Mouse (Mus musculus): ENCODE results near the gene Dynlt1b. TPM values are rescaled to one million over a fixed set of nuclear protein-coding genes. Genes with fewer than 3 reads are reported as not detected.
"Not testable (repeated sequence)": the region's sequence is repeated elsewhere in the genome, so short reads cannot be mapped to it uniquely, and the experiment has no call there.

Dynlt1b gene
- polyA plus RNA-seq (2014; fragmentation: Nextera tagmentation; extraction: Ambion mirVana) = 468 and 486 TPM in 2 replicates

GRCm38 (mm10) chr17:6429945-6430344, at the start of gene Dynlt1b:
Gene Dynlt1b (plus strand): TSS chr17:6430112.
- H3K4me3 ChIP-seq (ENCODE audit: low read depth, low read length) = peak within 1 kb of the TSS; percentile 44
- not testable (repeated sequence) for H3K36me3 ChIP-seq (ENCODE audit: control insufficient read depth, insufficient read depth, low read length); H3K27me3 ChIP-seq (ENCODE audit: control insufficient read depth, insufficient read depth, low read length); H3K27ac ChIP-seq (ENCODE audit: low read depth, low read length); H3K9me3 ChIP-seq (replicated peaks; ENCODE audit: control insufficient read depth, low read length); H3K4me1 ChIP-seq (ENCODE audit: control insufficient read depth, insufficient read depth, low read length)
- H3K4me2 ChIP-seq = peak within 1 kb of the TSS; percentile 48
- WGBS (ENCODE audit: insufficient replicate concordance) = under 1% methylated on average over 27 of the region's 27 CpGs
- H3K9ac ChIP-seq (ENCODE audit: low read depth, low read length) = peak within 1 kb of the TSS; percentile 66
- peak; percentile 97 for ATAC-seq (replicated peaks; ENCODE audit: insufficient number of reproducible peaks, low FRiP score, low TSS enrichment)

GRCm38 (mm10) chr17:6380182-6380841, 49.6 kb upstream of the Dynlt1b start:
- not testable (repeated sequence) for H3K4me3 ChIP-seq (ENCODE audit: low read depth, low read length); H3K4me2 ChIP-seq; ATAC-seq (replicated peaks; ENCODE audit: insufficient number of reproducible peaks, low FRiP score, low TSS enrichment); H3K9ac ChIP-seq (ENCODE audit: low read depth, low read length); H3K4me1 ChIP-seq (ENCODE audit: control insufficient read depth, insufficient read depth, low read length); H3K36me3 ChIP-seq (ENCODE audit: control insufficient read depth, insufficient read depth, low read length); H3K9me3 ChIP-seq (replicated peaks; ENCODE audit: control insufficient read depth, low read length); H3K27me3 ChIP-seq (ENCODE audit: control insufficient read depth, insufficient read depth, low read length); H3K27ac ChIP-seq (ENCODE audit: low read depth, low read length)
- WGBS (ENCODE audit: insufficient replicate concordance) = 88% methylated on average over 1 of the region's 8 CpGs

GRCm38 (mm10) chr17:6381071-6381682, 48.7 kb upstream of the Dynlt1b start:
- H3K9me3 ChIP-seq (replicated peaks; ENCODE audit: control insufficient read depth, low read length); H3K9ac ChIP-seq (ENCODE audit: low read depth, low read length); H3K36me3 ChIP-seq (ENCODE audit: control insufficient read depth, insufficient read depth, low read length); H3K4me2 ChIP-seq; H3K4me3 ChIP-seq (ENCODE audit: low read depth, low read length); H3K27me3 ChIP-seq (ENCODE audit: control insufficient read depth, insufficient read depth, low read length); H3K27ac ChIP-seq (ENCODE audit: low read depth, low read length); H3K4me1 ChIP-seq (ENCODE audit: control insufficient read depth, insufficient read depth, low read length): not testable (repeated sequence)
- no CpG with 5 or more reads among the region's 8 CpGs for WGBS (ENCODE audit: insufficient replicate concordance)
- 0 out of 2 replicates have a peak, but pooled peaks have one; percentile 46 for ATAC-seq (replicated peaks; ENCODE audit: insufficient number of reproducible peaks, low FRiP score, low TSS enrichment)

GRCm38 (mm10) chr17:6386927-6387326, 43.0 kb upstream of the Dynlt1b start:
- not testable (repeated sequence) for H3K36me3 ChIP-seq (ENCODE audit: control insufficient read depth, insufficient read depth, low read length); H3K9ac ChIP-seq (ENCODE audit: low read depth, low read length); H3K27me3 ChIP-seq (ENCODE audit: control insufficient read depth, insufficient read depth, low read length); H3K4me3 ChIP-seq (ENCODE audit: low read depth, low read length); H3K27ac ChIP-seq (ENCODE audit: low read depth, low read length); H3K4me2 ChIP-seq; H3K9me3 ChIP-seq (replicated peaks; ENCODE audit: control insufficient read depth, low read length); H3K4me1 ChIP-seq (ENCODE audit: control insufficient read depth, insufficient read depth, low read length)
- WGBS (ENCODE audit: insufficient replicate concordance) = no CpG with 5 or more reads among the region's 4 CpGs
- peak; percentile 32 for ATAC-seq (replicated peaks; ENCODE audit: insufficient number of reproducible peaks, low FRiP score, low TSS enrichment)

- not testable (repeated sequence) for H3K9ac ChIP-seq (ENCODE audit: low read depth, low read length); ATAC-seq (replicated peaks; ENCODE audit: insufficient number of reproducible peaks, low FRiP score, low TSS enrichment)
- no CpG with 5 or more reads among the region's 9 CpGs for WGBS (ENCODE audit: insufficient replicate concordance)
Observed at GRCm38 (mm10) chr17:6387380-6387911, 42.5 kb upstream of the Dynlt1b start.

GRCm38 (mm10) chr17:6389463-6389862, 40.4 kb upstream of the Dynlt1b start:
- not testable (repeated sequence) for H3K27ac ChIP-seq (ENCODE audit: low read depth, low read length); H3K9ac ChIP-seq (ENCODE audit: low read depth, low read length); H3K4me1 ChIP-seq (ENCODE audit: control insufficient read depth, insufficient read depth, low read length); H3K9me3 ChIP-seq (replicated peaks; ENCODE audit: control insufficient read depth, low read length); H3K36me3 ChIP-seq (ENCODE audit: control insufficient read depth, insufficient read depth, low read length); H3K4me3 ChIP-seq (ENCODE audit: low read depth, low read length); H3K4me2 ChIP-seq; H3K27me3 ChIP-seq (ENCODE audit: control insufficient read depth, insufficient read depth, low read length); ATAC-seq (replicated peaks; ENCODE audit: insufficient number of reproducible peaks, low FRiP score, low TSS enrichment)
- 87% methylated on average over 2 of the region's 7 CpGs for WGBS (ENCODE audit: insufficient replicate concordance)

More at GRCm38 (mm10) chr17:6387380-6387911, 42.5 kb upstream of the Dynlt1b start:
- not testable (repeated sequence) for H3K27me3 ChIP-seq (ENCODE audit: control insufficient read depth, insufficient read depth, low read length); H3K27ac ChIP-seq (ENCODE audit: low read depth, low read length); H3K4me3 ChIP-seq (ENCODE audit: low read depth, low read length); H3K4me1 ChIP-seq (ENCODE audit: control insufficient read depth, insufficient read depth, low read length); H3K36me3 ChIP-seq (ENCODE audit: control insufficient read depth, insufficient read depth, low read length); H3K9me3 ChIP-seq (replicated peaks; ENCODE audit: control insufficient read depth, low read length); H3K4me2 ChIP-seq

- H3K9ac ChIP-seq (ENCODE audit: low read depth, low read length); H3K4me3 ChIP-seq (ENCODE audit: low read depth, low read length); ATAC-seq (replicated peaks; ENCODE audit: insufficient number of reproducible peaks, low FRiP score, low TSS enrichment); H3K27ac ChIP-seq (ENCODE audit: low read depth, low read length); H3K9me3 ChIP-seq (replicated peaks; ENCODE audit: control insufficient read depth, low read length); H3K36me3 ChIP-seq (ENCODE audit: control insufficient read depth, insufficient read depth, low read length); H3K4me1 ChIP-seq (ENCODE audit: control insufficient read depth, insufficient read depth, low read length); H3K27me3 ChIP-seq (ENCODE audit: control insufficient read depth, insufficient read depth, low read length); H3K4me2 ChIP-seq: not testable (repeated sequence)
- 88% methylated on average over 1 of the region's 2 CpGs for WGBS (ENCODE audit: insufficient replicate concordance)
Observed at GRCm38 (mm10) chr17:6390731-6391130, 39.2 kb upstream of the Dynlt1b start.

GRCm38 (mm10) chr17:6391736-6392135, 38.2 kb upstream of the Dynlt1b start:
- ATAC-seq (replicated peaks; ENCODE audit: insufficient number of reproducible peaks, low FRiP score, low TSS enrichment); H3K9ac ChIP-seq (ENCODE audit: low read depth, low read length); H3K27me3 ChIP-seq (ENCODE audit: control insufficient read depth, insufficient read depth, low read length); H3K4me3 ChIP-seq (ENCODE audit: low read depth, low read length); H3K9me3 ChIP-seq (replicated peaks; ENCODE audit: control insufficient read depth, low read length); H3K4me2 ChIP-seq; H3K27ac ChIP-seq (ENCODE audit: low read depth, low read length); H3K36me3 ChIP-seq (ENCODE audit: control insufficient read depth, insufficient read depth, low read length); H3K4me1 ChIP-seq (ENCODE audit: control insufficient read depth, insufficient read depth, low read length): not testable (repeated sequence)
- WGBS (ENCODE audit: insufficient replicate concordance) = 84% methylated on average over 5 of the region's 6 CpGs
